Mouse (Mus musculus) E14TG2a.4 (cell line): Measurements from ENCODE around the gene Suv39h1.
"Not testable (repeated sequence)": the region's sequence is repeated elsewhere in the genome, so short reads cannot be mapped to it uniquely, and the experiment has no call there.

Source experiments
- H3K27me3 ChIP-seq: 2 replicates; pipeline ENCODE4 v1.6.1; 2014; ENCODE audit warnings: low read length, control low read depth; ENCODE audit not compliant: insufficient read depth
- H3K36me3 ChIP-seq: 2 replicates; pipeline ENCODE4 v1.6.1; 2014; ENCODE audit warnings: low read length, control low read depth; ENCODE audit not compliant: insufficient read depth
- H3K4me1 ChIP-seq: replicated peaks from 2 replicates; pipeline ENCODE4 v1.6.1; 2014; ENCODE audit warnings: low read depth, low read length, control low read depth
- H3K4me3 ChIP-seq: replicated peaks from 2 replicates; pipeline ENCODE4 v1.5.1; 2014; ENCODE audit warnings: mild to moderate bottlenecking, low read length
- H3K9me3 ChIP-seq: 2 replicates; pipeline ENCODE4 v1.6.1; 2014; ENCODE audit warnings: low read length, control low read depth
- CTCF ChIP-seq: conservative IDR thresholded peaks from 2 replicates; pipeline ENCODE4 v1.5.1; 2014; ENCODE audit warnings: low read length
- NANOG ChIP-seq: IDR thresholded peaks from 2 replicates; pipeline ENCODE4 v1.6.1; 2014; ENCODE audit warnings: borderline replicate concordance, low read length, mixed read lengths
- POU5F1 ChIP-seq: IDR thresholded peaks from 2 replicates; pipeline ENCODE4 v1.6.1; 2014; ENCODE audit warnings: low read length, borderline replicate concordance

Gene Suv39h1

DNA sequence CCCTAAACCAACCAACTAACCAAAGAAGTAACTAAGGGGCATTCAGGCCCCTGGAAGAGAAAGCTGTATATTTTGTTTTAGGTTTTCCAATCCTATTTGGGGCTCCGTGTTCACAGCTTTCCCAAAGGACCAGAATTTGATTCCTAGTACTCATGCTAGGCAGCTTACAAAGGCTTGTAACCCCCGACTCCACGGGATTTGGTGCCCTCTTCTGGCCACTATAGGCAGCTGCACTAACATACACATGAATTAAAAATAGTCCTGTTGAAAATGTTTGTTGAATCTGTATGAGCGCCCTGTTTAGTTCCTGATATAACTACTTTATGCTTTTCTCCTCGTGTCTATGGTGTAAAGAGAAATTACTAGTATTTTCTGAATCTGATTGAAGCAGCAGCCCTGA, 57.4 kb downstream of the Suv39h1 start:
- TF ChIP-seq CTCF (peak; percentile 62), NANOG (no peak)
- H3K36me3 ChIP-seq, result no peaks in the 10 kb centered on the region
- no peak overlapping the region for H3K4me3 ChIP-seq
- no peaks in the 10 kb centered on the region for H3K27me3 ChIP-seq
- no peaks in the 10 kb centered on the region for H3K9me3 ChIP-seq
- peaks cover 67% of the 10 kb centered on the region for H3K4me1 ChIP-seq

DNA sequence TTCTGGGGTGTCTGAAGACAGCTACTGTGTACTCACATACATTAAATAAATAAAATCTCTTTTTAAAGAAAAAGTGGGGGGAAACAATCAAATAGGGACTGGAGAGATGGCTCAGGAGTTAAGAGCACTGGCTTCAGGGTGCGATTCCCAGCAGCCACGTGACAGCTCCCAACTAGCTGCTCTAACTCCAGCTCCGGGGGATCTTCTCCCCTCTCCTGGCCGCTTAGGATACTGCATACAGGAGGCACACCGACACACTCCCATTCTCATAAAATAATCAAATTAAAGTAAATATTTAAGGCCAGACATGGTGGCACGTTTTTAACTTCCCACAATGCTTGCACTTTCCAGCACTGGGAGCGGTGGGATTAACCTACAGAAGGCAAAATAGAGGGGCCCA, 58.9 kb downstream of the Suv39h1 start:
- H3K27me3 ChIP-seq, H3K36me3 ChIP-seq, H3K9me3 ChIP-seq: not testable (repeated sequence)
- peak; percentile 32; the same call in 1 of the 2 replicates for TF ChIP-seq CTCF
- Histone ChIP-seq H3K4me1 (peaks cover 69% of the 10 kb centered on the region), H3K4me3 (peak overlapping the region; percentile 10; the same call in 1 of the 2 replicates)

DNA sequence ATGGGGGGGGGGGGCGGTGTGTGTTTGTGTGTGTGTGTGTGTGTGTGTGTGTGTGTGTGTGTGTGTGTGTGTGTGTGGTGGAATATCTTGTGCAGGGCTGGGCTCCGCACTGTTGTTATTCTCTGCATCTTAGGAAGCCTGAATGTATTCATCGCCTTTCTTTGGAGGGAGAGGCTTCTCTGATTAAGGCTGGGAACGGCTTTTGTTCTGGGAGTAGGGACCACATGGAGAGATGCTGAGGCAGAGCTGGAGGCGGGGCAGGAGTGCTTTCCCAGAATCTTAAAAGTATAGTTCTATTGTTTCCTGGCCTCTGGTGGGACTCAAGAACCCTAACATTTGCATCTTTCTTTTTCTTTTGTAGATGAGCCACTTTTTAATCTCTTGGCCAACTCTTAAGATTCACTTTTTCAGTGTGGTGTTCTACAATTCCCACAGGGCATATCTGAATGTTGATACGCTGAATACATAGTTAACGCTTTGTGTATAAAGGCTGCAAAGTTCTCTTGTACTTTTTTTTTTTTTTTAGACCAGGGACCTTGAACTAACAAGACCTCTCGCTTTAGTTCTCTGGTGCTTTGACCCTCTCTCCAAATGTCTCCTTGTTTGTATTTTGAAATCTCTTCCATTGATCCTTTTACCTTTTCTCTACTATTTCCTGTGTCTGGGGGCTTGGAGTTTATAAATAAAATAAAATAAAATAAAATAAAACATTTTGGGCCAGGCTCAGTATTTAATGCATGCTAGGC, 60.8 kb downstream of the Suv39h1 start:
- no peaks in the 10 kb centered on the region for H3K36me3 ChIP-seq
- 0 out of 2 replicates have a peak overlapping the region, but pooled peaks have one; percentile 50 for H3K4me3 ChIP-seq
- no peak for TF ChIP-seq POU5F1
- TF ChIP-seq NANOG, result peak; percentile 10; the same call in 1 of the 2 replicates
- no peaks in the 10 kb centered on the region for H3K9me3 ChIP-seq
- peaks cover 66% of the 10 kb centered on the region for H3K4me1 ChIP-seq
- no peaks in the 10 kb centered on the region for H3K27me3 ChIP-seq

DNA sequence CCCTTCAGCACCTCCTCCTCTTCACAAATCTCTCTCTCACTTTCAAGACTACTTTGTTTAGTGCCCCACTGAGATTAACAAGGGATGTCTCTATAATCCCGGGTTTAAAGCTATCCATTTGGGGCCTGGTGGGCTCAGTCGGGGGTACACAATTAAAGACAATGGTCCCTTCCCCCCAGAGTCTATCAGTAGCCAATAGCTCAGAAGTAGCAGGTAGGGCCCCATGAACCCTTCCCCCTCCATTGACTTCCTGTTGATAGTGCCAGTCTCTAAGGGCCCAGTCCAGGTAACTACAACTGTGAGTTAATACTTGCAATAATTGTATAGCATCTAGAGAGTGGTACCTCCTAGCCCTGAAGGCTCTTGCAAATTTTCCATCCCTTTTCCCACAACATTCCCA, 61.4 kb downstream of the Suv39h1 start:
- peaks cover 60% of the 10 kb centered on the region for H3K4me1 ChIP-seq
- no peak for TF ChIP-seq CTCF
- TF ChIP-seq NANOG, result peak; percentile 47; the same call in 1 of the 2 replicates
- no peak for TF ChIP-seq POU5F1
- H3K36me3 ChIP-seq, result no peaks in the 10 kb centered on the region
- no peaks in the 10 kb centered on the region for H3K9me3 ChIP-seq
- no peaks in the 10 kb centered on the region for H3K27me3 ChIP-seq
- no peak overlapping the region for H3K4me3 ChIP-seq
